Mouse (Mus musculus) layer of hippocampus, postnatal 25 days (tissue): ENCODE results near the gene Frmpd1. TPM values are rescaled to one million over a fixed set of nuclear protein-coding genes. Genes with fewer than 3 reads are reported as not detected.

Experiments
- DNase-seq, 2 experiments: peaks; one replicate each; pipeline ENCODE4 v3.0.0; 2022; ENCODE audit warnings: mixed read lengths in 2 of 2, low spot score in 1 of 2; ENCODE audit errors: extremely low spot score in 1 of 2
- total RNA-seq, 2 experiments: library from RNA; stranded (reverse); gene quantifications; 2 replicates each; pipeline ENCODE4 v1.2.3; 2021

Frmpd1 gene
- total RNA-seq: 10 to 100 TPM; 15.1 to 16.6 TPM

- DNase-seq: peak; percentile 31 to 40
These were observed at the start of gene Frmpd1 for GRCm38 (mm10) chr4:45184521-45185330. TSS of gene Frmpd1 (plus strand) at chr4:45184875.

GRCm38 (mm10) chr4:45137636-45138035 lies 47.0 kb upstream of the Frmpd1 start:
- DNase-seq: no peak

- no peak for DNase-seq
These were observed 42.8 kb upstream of the Frmpd1 start for GRCm38 (mm10) chr4:45141835-45142234.

GRCm38 (mm10) chr4:45142411-45142810 lies 42.3 kb upstream of the Frmpd1 start:
- no peak for DNase-seq

GRCm38 (mm10) chr4:45143005-45143404 lies 41.7 kb upstream of the Frmpd1 start:
- peak in 1 of 2 experiments; percentile 12 for DNase-seq

- no peak for DNase-seq
These were observed 28.2 kb upstream of the Frmpd1 start for GRCm38 (mm10) chr4:45156433-45156832.

- DNase-seq: no peak
These were observed 26.1 kb upstream of the Frmpd1 start for GRCm38 (mm10) chr4:45158608-45159007.

- DNase-seq: no peak
These were observed 23.9 kb upstream of the Frmpd1 start for GRCm38 (mm10) chr4:45160773-45161172.

- DNase-seq: no peak
These were observed 21.0 kb upstream of the Frmpd1 start for GRCm38 (mm10) chr4:45163711-45164110.

- no peak for DNase-seq
These were observed 19.2 kb upstream of the Frmpd1 start for GRCm38 (mm10) chr4:45165477-45165876.

GRCm38 (mm10) chr4:45165955-45166354 lies 18.7 kb upstream of the Frmpd1 start:
- no peak for DNase-seq

- no peak for DNase-seq
These were observed 13.3 kb upstream of the Frmpd1 start for GRCm38 (mm10) chr4:45171340-45171739.

- no peak for DNase-seq
These were observed 706 bp upstream of the Frmpd1 start for GRCm38 (mm10) chr4:45183818-45184520.

- DNase-seq: no peak
These were observed 625 bp downstream of the Frmpd1 start for GRCm38 (mm10) chr4:45185331-45185669.

- no peak for DNase-seq
These were observed 13.6 kb downstream of the Frmpd1 start for GRCm38 (mm10) chr4:45198296-45198695.

- DNase-seq: no peak
These were observed 18.6 kb downstream of the Frmpd1 start for GRCm38 (mm10) chr4:45203283-45203682.

- DNase-seq: no peak
These were observed 22.8 kb downstream of the Frmpd1 start for GRCm38 (mm10) chr4:45207444-45207843.

- peak; percentile 25 for DNase-seq
These were observed 24.2 kb downstream of the Frmpd1 start for GRCm38 (mm10) chr4:45208832-45209363.

GRCm38 (mm10) chr4:45212342-45213063 lies 27.8 kb downstream of the Frmpd1 start:
- DNase-seq: no peak

GRCm38 (mm10) chr4:45219946-45220345 lies 35.3 kb downstream of the Frmpd1 start:
- DNase-seq: no peak

GRCm38 (mm10) chr4:45222395-45222794 lies 37.7 kb downstream of the Frmpd1 start:
- DNase-seq: no peak
